ENCODE assay signal across 17 mouse cellular contexts in genomic region chr5:99403325-99403724, GRCm38 (mm10).
DNase-seq lines count a peak whose midpoint lies in the region; ATAC-seq and TF ChIP-seq lines count a peak whose summit lies in the region.
"Had no signal": no experiment of that assay in that cellular context is flagged by ENCODE, and none has a peak within 500 bp of the region (broad histone marks: within the 10 kb centered on the region; RNA-seq: fewer than 3 reads in every experiment).

No protein-coding gene starts in this region.

- peak overlapping the region; percentile 56 for H3K27ac ChIP-seq in heart, embryonic 10.5 days
- no peak overlapping the region for H3K27ac ChIP-seq in heart, embryonic 12.5 days (ENCODE audit: poor library complexity, severe bottlenecking)
- H3K27ac ChIP-seq in midbrain, embryonic 11.5 days (ENCODE audit: low read depth, low read length): no peak overlapping the region; the same call in 1 of the 2 replicates
- H3K27ac ChIP-seq in midbrain, postnatal 0 days (ENCODE audit: low read depth, low read length): no peak overlapping the region
- peak overlapping the region; percentile 66; the same call in 1 of the 2 replicates for H3K27ac ChIP-seq in midbrain, embryonic 14.5 days (replicated peaks; ENCODE audit: low read depth, low read length)
- H3K27ac ChIP-seq in stomach, postnatal 0 days (replicated peaks): peak overlapping the region; percentile 24; the same call in 1 of the 2 replicates
- H3K27ac ChIP-seq: gastrocnemius, adult 2 months; limb, embryonic 15.5 days; liver, embryonic 14.5 days; neural tube, embryonic 12.5 days had no signal

- TF ChIP-seq EP300 in stomach, postnatal 0 days (optimal IDR thresholded peaks at IDR 0.05): no peak

- no peak overlapping the region for H3K4me2 ChIP-seq in heart, embryonic 12.5 days
- H3K4me2 ChIP-seq in midbrain, embryonic 11.5 days: no peak overlapping the region
- no peak overlapping the region for H3K4me2 ChIP-seq in midbrain, postnatal 0 days (ENCODE audit: low read depth, low read length, poor library complexity, severe bottlenecking)
- H3K4me2 ChIP-seq in midbrain, embryonic 14.5 days (ENCODE audit: low read length): no peak overlapping the region
- H3K4me2 ChIP-seq in stomach, postnatal 0 days (replicated peaks; ENCODE audit: low read depth): no peak overlapping the region
- H3K4me2 ChIP-seq: limb, embryonic 15.5 days; lung, embryonic 14.5 days; neural tube, embryonic 12.5 days had no signal

- H3K9me3 ChIP-seq in heart, embryonic 10.5 days: no peaks in the 10 kb centered on the region
- H3K9me3 ChIP-seq in heart, embryonic 12.5 days (replicated peaks): no peaks in the 10 kb centered on the region
- no peaks in the 10 kb centered on the region for H3K9me3 ChIP-seq in midbrain, embryonic 11.5 days (ENCODE audit: control insufficient read depth, low read length)
- H3K9me3 ChIP-seq in midbrain, postnatal 0 days (ENCODE audit: low read length): no peaks in the 10 kb centered on the region
- H3K9me3 ChIP-seq in midbrain, embryonic 14.5 days (ENCODE audit: control insufficient read depth, low read length): no peaks in the 10 kb centered on the region
- H3K9me3 ChIP-seq in stomach, postnatal 0 days (ENCODE audit: control insufficient read depth, low read length): no peaks in the 10 kb centered on the region
- H3K9me3 ChIP-seq: limb, embryonic 15.5 days; neural tube, embryonic 12.5 days had no signal

- no peaks in the 10 kb centered on the region; the same call in 1 of the 2 replicates for H3K27me3 ChIP-seq in heart, embryonic 10.5 days (ENCODE audit: insufficient read depth, poor library complexity, severe bottlenecking)
- no peaks in the 10 kb centered on the region for H3K27me3 ChIP-seq in heart, embryonic 12.5 days (replicated peaks)
- peaks cover 41% of the 10 kb centered on the region for H3K27me3 ChIP-seq in midbrain, embryonic 11.5 days (ENCODE audit: control insufficient read depth, insufficient read depth, low read length)
- H3K27me3 ChIP-seq in midbrain, postnatal 0 days (ENCODE audit: insufficient read depth, low read length): no peaks in the 10 kb centered on the region
- H3K27me3 ChIP-seq in midbrain, embryonic 14.5 days (ENCODE audit: control insufficient read depth, insufficient read depth, low read length): peaks cover 3% of the 10 kb centered on the region; the same call in 1 of the 2 replicates
- H3K27me3 ChIP-seq in stomach, postnatal 0 days (ENCODE audit: control insufficient read depth, insufficient read depth, low read length): no peaks in the 10 kb centered on the region; the same call in 1 of the 2 replicates
- H3K27me3 ChIP-seq: limb, embryonic 15.5 days; neural tube, embryonic 12.5 days had no signal

- no peak overlapping the region for H3K4me3 ChIP-seq in heart, embryonic 10.5 days
- no peak overlapping the region for H3K4me3 ChIP-seq in heart, embryonic 12.5 days
- no peak overlapping the region for H3K4me3 ChIP-seq in midbrain, embryonic 11.5 days (ENCODE audit: low read depth, low read length)
- no peak overlapping the region for H3K4me3 ChIP-seq in midbrain, postnatal 0 days (ENCODE audit: low read depth, low read length)
- H3K4me3 ChIP-seq in midbrain, embryonic 14.5 days (replicated peaks; ENCODE audit: low read depth, low read length): no peak overlapping the region
- no peak overlapping the region for H3K4me3 ChIP-seq in stomach, postnatal 0 days (ENCODE audit: low read depth, low read length)
- H3K4me3 ChIP-seq: gastrocnemius, adult 2 months; limb, embryonic 15.5 days; neural tube, embryonic 12.5 days had no signal

- 49% methylated on average over 5 of the region's 5 CpGs for WGBS in heart, embryonic 10.5 days
- 58% methylated on average over 5 of the region's 5 CpGs for WGBS in heart, embryonic 12.5 days
- WGBS in midbrain, embryonic 11.5 days: 53% methylated on average over 5 of the region's 5 CpGs
- WGBS in midbrain, postnatal 0 days: 52% methylated on average over 5 of the region's 5 CpGs
- WGBS in midbrain, embryonic 14.5 days: 46% methylated on average over 5 of the region's 5 CpGs
- 49% methylated on average over 5 of the region's 5 CpGs for WGBS in stomach, postnatal 0 days

- H3K9ac ChIP-seq in heart, embryonic 12.5 days: no peak overlapping the region
- no peak overlapping the region for H3K9ac ChIP-seq in midbrain, embryonic 11.5 days (ENCODE audit: low read length)
- H3K9ac ChIP-seq in midbrain, postnatal 0 days (replicated peaks; ENCODE audit: low read length, poor library complexity, severe bottlenecking): no peak overlapping the region
- no peak overlapping the region for H3K9ac ChIP-seq in midbrain, embryonic 14.5 days (replicated peaks; ENCODE audit: low read length)
- H3K9ac ChIP-seq in stomach, postnatal 0 days (ENCODE audit: low read length): no peak overlapping the region
- H3K9ac ChIP-seq: limb, embryonic 15.5 days; liver, embryonic 14.5 days; lung, embryonic 14.5 days; neural tube, embryonic 12.5 days had no signal

- ATAC-seq in heart, embryonic 12.5 days (ENCODE audit: insufficient number of reproducible peaks, low FRiP score): no peak
- no peak for ATAC-seq in midbrain, embryonic 11.5 days (ENCODE audit: low FRiP score)
- ATAC-seq in midbrain, postnatal 0 days (ENCODE audit: low FRiP score): no peak
- no peak for ATAC-seq in midbrain, embryonic 14.5 days (ENCODE audit: low FRiP score, low TSS enrichment)
- peak; percentile 76 for ATAC-seq in stomach, postnatal 0 days (ENCODE audit: low FRiP score, low TSS enrichment)
- ATAC-seq: CD4-positive, CD25-positive, alpha-beta regulatory T cell, adult 4 months; intestine, embryonic 16.5 days had no signal

- no peaks in the 10 kb centered on the region for H3K36me3 ChIP-seq in heart, embryonic 10.5 days
- H3K36me3 ChIP-seq in heart, embryonic 12.5 days: no peaks in the 10 kb centered on the region
- no peaks in the 10 kb centered on the region for H3K36me3 ChIP-seq in midbrain, embryonic 11.5 days (ENCODE audit: control insufficient read depth, insufficient read depth, low read length)
- H3K36me3 ChIP-seq in midbrain, postnatal 0 days (ENCODE audit: insufficient read depth, low read length): no peaks in the 10 kb centered on the region
- no peaks in the 10 kb centered on the region for H3K36me3 ChIP-seq in midbrain, embryonic 14.5 days (ENCODE audit: control insufficient read depth, insufficient read depth, low read length)
- no peaks in the 10 kb centered on the region for H3K36me3 ChIP-seq in stomach, postnatal 0 days (ENCODE audit: control insufficient read depth, insufficient read depth, low read length)
- H3K36me3 ChIP-seq: limb, embryonic 15.5 days; neural tube, embryonic 12.5 days had no signal

- peaks cover 61% of the 10 kb centered on the region for H3K4me1 ChIP-seq in heart, embryonic 10.5 days
- H3K4me1 ChIP-seq in heart, embryonic 12.5 days (replicated peaks): peaks cover 52% of the 10 kb centered on the region
- peaks cover 22% of the 10 kb centered on the region for H3K4me1 ChIP-seq in midbrain, embryonic 11.5 days (ENCODE audit: control insufficient read depth, insufficient read depth, low read length)
- H3K4me1 ChIP-seq in midbrain, postnatal 0 days (ENCODE audit: insufficient read depth, low read length): peaks cover 11% of the 10 kb centered on the region; the same call in 1 of the 2 replicates
- H3K4me1 ChIP-seq in midbrain, embryonic 14.5 days (ENCODE audit: control insufficient read depth, insufficient read depth, low read length): peaks cover 28% of the 10 kb centered on the region
- no peaks in the 10 kb centered on the region for H3K4me1 ChIP-seq in stomach, postnatal 0 days (replicated peaks; ENCODE audit: control insufficient read depth, insufficient read depth)

- no peak for DNase-seq in heart, embryonic 10.5 days (ENCODE audit: low spot score)
- peak; percentile 87 for DNase-seq in midbrain, embryonic 11.5 days (ENCODE audit: low spot score, missing footprints)
- DNase-seq in midbrain, postnatal 0 days (ENCODE audit: low spot score): no peak
- DNase-seq in midbrain, embryonic 14.5 days: no peak
- DNase-seq in stomach, postnatal 0 days (ENCODE audit: low spot score): peak; percentile 50
- DNase-seq in adrenal gland, postnatal 10 days: no peak
- DNase-seq: cerebellum, adult 11 months; cerebellum, postnatal 14 days; gastrocnemius, adult 2 months; kidney, postnatal 4 days; lung, embryonic 14.5 days had no signal

- no peak for TF ChIP-seq CTCF in midbrain, postnatal 0 days (IDR thresholded peaks at IDR 0.05)
- TF ChIP-seq CTCF in stomach, postnatal 0 days (IDR thresholded peaks at IDR 0.05; ENCODE audit: low read depth): no peak

Comparison
In these comparisons a context has a peak if more than half of its experiments do, and no peak if none do; other contexts are left out.
1. DNase-seq: peak in midbrain, embryonic 11.5 days (single experiment) and stomach, postnatal 0 days (single experiment); none in heart, embryonic 10.5 days (single experiment), midbrain, postnatal 0 days (single experiment), midbrain, embryonic 14.5 days (single experiment) and adrenal gland, postnatal 10 days (single experiment).
2. H3K27ac ChIP-seq: peak in heart, embryonic 10.5 days (single experiment), midbrain, embryonic 14.5 days (single experiment) and stomach, postnatal 0 days (single experiment); none in heart, embryonic 12.5 days (single experiment), midbrain, embryonic 11.5 days (single experiment) and midbrain, postnatal 0 days (single experiment).